Mouse (Mus musculus) ES-E14 (cell line): ENCODE measurements at regions not wholly inside any gene's neighbourhood (a gene's known extent, or its start where the extent isn't known, plus 50 kb on each side); places are given as distances from the start of the nearest gene placed in this dataset.

Experiments used
- DNase-seq: peaks from one replicate; pipeline ENCODE4 v3.0.0-alpha.2; 2013; ENCODE audit warnings: low read depth, low spot score
- H3K27ac ChIP-seq: 2 replicates; pipeline ENCODE4 v1.5.1; 2012; ENCODE audit warnings: low read depth, mild to moderate bottlenecking, low read length, moderate library complexity, mixed read lengths; ENCODE audit not compliant: poor library complexity, insufficient read depth, severe bottlenecking
- H3K36me3 ChIP-seq: 2 replicates; pipeline ENCODE4 v1.6.1; 2012; ENCODE audit warnings: mild to moderate bottlenecking, low read length, moderate library complexity, mixed read lengths; ENCODE audit not compliant: control insufficient read depth, poor library complexity, insufficient read depth, severe bottlenecking
- H3K4me1 ChIP-seq, 2 experiments: fragments of 150-350 bp in 1 of 2; sonication (generic) in 1 of 2; 2 replicates each; pipeline ENCODE4 v1.6.1; 2012; ENCODE audit warnings: low read length in 2 of 2, mild to moderate bottlenecking in 1 of 2, mixed read lengths in 1 of 2; ENCODE audit not compliant: control insufficient read depth in 2 of 2, insufficient read depth in 2 of 2, poor library complexity in 1 of 2
- H3K4me3 ChIP-seq, 2 experiments: fragments of 150-350 bp in 1 of 2; sonication (generic) in 1 of 2; 2 replicates each; pipeline ENCODE4 v1.5.1; 2012; ENCODE audit warnings: low read length in 2 of 2, low read depth in 1 of 2, mild to moderate bottlenecking in 1 of 2, mixed read lengths in 1 of 2; ENCODE audit not compliant: insufficient read depth in 1 of 2, poor library complexity in 1 of 2, severe bottlenecking in 1 of 2
- H3K9ac ChIP-seq: 2 replicates; pipeline ENCODE4 v1.6.1; 2012; ENCODE audit warnings: low read depth, mild to moderate bottlenecking, low read length, mixed read lengths; ENCODE audit not compliant: poor library complexity, insufficient read depth, severe bottlenecking
- H3K9me3 ChIP-seq: fragments of 150-350 bp; sonication (generic); 2 replicates; pipeline ENCODE4 v1.6.1; 2012; ENCODE audit warnings: low read depth, mild to moderate bottlenecking, low read length; ENCODE audit not compliant: control insufficient read depth, insufficient read depth
- CHD2 ChIP-seq: IDR thresholded peaks from 2 replicates; pipeline ENCODE4 v1.6.1; 2014; ENCODE audit warnings: mild to moderate bottlenecking, low read depth, low read length, inconsistent platforms
- HCFC1 ChIP-seq: IDR thresholded peaks from 2 replicates; pipeline ENCODE4 v1.6.1; 2012; ENCODE audit warnings: low read length, inconsistent platforms, borderline replicate concordance; ENCODE audit not compliant: insufficient read depth
- MAFK ChIP-seq: IDR thresholded peaks from 2 replicates; pipeline ENCODE4 v1.6.1; 2014; ENCODE audit warnings: mild to moderate bottlenecking, low read depth, low read length, inconsistent platforms; ENCODE audit not compliant: insufficient read depth
- ZC3H11A ChIP-seq: IDR thresholded peaks from 2 replicates; pipeline ENCODE4 v1.6.1; 2012; ENCODE audit warnings: low read depth, mild to moderate bottlenecking, inconsistent platforms, low read length, borderline replicate concordance
- ZNF384 ChIP-seq: IDR thresholded peaks from 2 replicates; pipeline ENCODE4 v1.6.1; 2012; ENCODE audit warnings: low read depth, low read length, inconsistent platforms
- in situ Hi-C, 2 experiments: fragments of 600-800 bp; cut with MboI; formaldehyde crosslinking; loops; one replicate each; pipeline ENCODE4 v1.15.1; 2025; ENCODE audit warnings: low sequenced_read_pairs in 2 of 2, inconsistent platforms in 1 of 2; ENCODE audit not compliant: unreplicated experiment in 2 of 2

GRCm38 (mm10) chr9:34279386-34279785 lies 206.3 kb upstream of the Kirrel3 start:
- Histone ChIP-seq H3K9me3 (no peaks in the 10 kb centered on the region), H3K4me1 (peaks cover 0 to 2% of the 10 kb centered on the region in 2 experiments; a peak in 1 of 4 replicates), H3K4me3 (no peak overlapping the region), H3K27ac (no peak overlapping the region), H3K9ac (no peak overlapping the region), H3K36me3 (no peaks in the 10 kb centered on the region)
- in situ Hi-C loops = no loop called here
- TF ChIP-seq ZC3H11A (no peak), MAFK (no peak), HCFC1 (no peak), CHD2 (no peak), ZNF384 (no peak)
- DNase-seq = no peak

GRCm38 (mm10) chr9:34279906-34280305 lies 205.8 kb upstream of the Kirrel3 start:
- peak; percentile 50 for DNase-seq
- H3K4me1 ChIP-seq = peaks cover 0 to 2% of the 10 kb centered on the region in 2 experiments; a peak in 1 of 4 replicates
- no peaks in the 10 kb centered on the region for H3K9me3 ChIP-seq
- H3K27ac ChIP-seq = no peak overlapping the region
- no peaks in the 10 kb centered on the region for H3K36me3 ChIP-seq
- H3K9ac ChIP-seq = no peak overlapping the region
- in situ Hi-C loops = no loop called here
- H3K4me3 ChIP-seq = no peak overlapping the region
- TF ChIP-seq ZNF384 = no peak
- no peak for TF ChIP-seq MAFK
- TF ChIP-seq HCFC1 = no peak
- TF ChIP-seq CHD2 = no peak
- TF ChIP-seq ZC3H11A = no peak

GRCm38 (mm10) chr9:34280311-34281208 lies 205.1 kb upstream of the Kirrel3 start:
- H3K4me1 ChIP-seq = peaks cover 0 to 2% of the 10 kb centered on the region in 2 experiments; a peak in 1 of 4 replicates
- in situ Hi-C loops = no loop called here
- H3K27ac ChIP-seq = no peak overlapping the region
- no peak for DNase-seq
- H3K9ac ChIP-seq = no peak overlapping the region
- no peak overlapping the region for H3K4me3 ChIP-seq
- TF ChIP-seq MAFK (no peak), ZC3H11A (no peak)
- H3K36me3 ChIP-seq = no peaks in the 10 kb centered on the region
- no peaks in the 10 kb centered on the region for H3K9me3 ChIP-seq

- TF ChIP-seq MAFK (no peak), HCFC1 (no peak), CHD2 (no peak), ZNF384 (no peak), ZC3H11A (no peak)
- no peaks in the 10 kb centered on the region for H3K4me1 ChIP-seq
- no peak overlapping the region for H3K27ac ChIP-seq
- H3K9ac ChIP-seq = no peak overlapping the region
- H3K4me3 ChIP-seq = no peak overlapping the region
- no peaks in the 10 kb centered on the region for H3K36me3 ChIP-seq
- no peaks in the 10 kb centered on the region for H3K9me3 ChIP-seq
- no peak for DNase-seq
- in situ Hi-C loops = no loop called here
These were observed 162.1 kb upstream of the Kirrel3 start for GRCm38 (mm10) chr9:34323571-34323970.
